Mouse (Mus musculus): ENCODE data around the gene Elavl4. TPM values are rescaled to one million over a fixed set of nuclear protein-coding genes. Genes with fewer than 3 reads are reported as not detected.

Gene Elavl4
- polyA plus RNA-seq, 1 experiment, result 0.30 TPM

GRCm38 (mm10) chr4:110312126-110312525, 39.6 kb downstream of the Elavl4 start:
- no peak for TF ChIP-seq CTCF (conservative IDR thresholded peaks at IDR 0.05; ENCODE audit: insufficient read depth, insufficient read length, low read depth, low read length)
- TF ChIP-seq POLR2A (IDR thresholded peaks at IDR 0.05; ENCODE audit: low read depth, low read length), result no peak
- no peak overlapping the region for H3K27ac ChIP-seq (ENCODE audit: insufficient read depth, low read depth, low read length)
- H3K4me1 ChIP-seq (ENCODE audit: control insufficient read depth, insufficient read depth, low read length), result no peaks in the 10 kb centered on the region
- DNase-seq, result no peak
- no peaks in the 10 kb centered on the region for H3K36me3 ChIP-seq (ENCODE audit: control insufficient read depth, insufficient read depth, low read length)
- 35% methylated on average over 1 of the region's 1 CpGs for WGBS
- no peaks in the 10 kb centered on the region for H3K27me3 ChIP-seq (replicated peaks; ENCODE audit: control insufficient read depth, insufficient read depth, low read length)
- no peak overlapping the region for H3K4me3 ChIP-seq (ENCODE audit: insufficient read depth, low read depth, low read length)

DNA sequence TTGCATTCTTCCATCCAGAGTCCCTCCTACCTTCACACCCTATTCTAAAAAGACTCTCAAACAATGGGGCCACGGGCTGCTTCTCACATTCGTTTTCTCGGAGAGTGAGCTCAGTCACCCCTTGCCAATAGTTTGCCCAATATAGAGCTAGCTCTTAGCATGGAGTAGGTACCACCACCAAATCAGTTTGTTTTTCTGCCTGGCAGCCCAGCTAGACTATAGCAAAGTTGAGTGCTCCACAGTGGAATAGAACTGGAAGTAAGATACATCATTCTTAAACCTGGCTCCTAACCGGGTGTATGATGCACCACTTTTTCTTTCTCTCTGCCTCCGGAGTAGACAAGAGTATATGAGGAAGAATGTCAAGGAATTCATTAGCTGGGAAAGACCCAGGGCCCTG, 44.7 kb downstream of the Elavl4 start:
- H3K27me3 ChIP-seq (replicated peaks; ENCODE audit: control insufficient read depth, insufficient read depth, low read length), result no peaks in the 10 kb centered on the region
- DNase-seq, result no peak
- 63% methylated on average over 5 of the region's 5 CpGs for WGBS
- H3K4me3 ChIP-seq (ENCODE audit: insufficient read depth, low read depth, low read length), result no peak overlapping the region
- TF ChIP-seq POLR2A (IDR thresholded peaks at IDR 0.05; ENCODE audit: low read depth, low read length) (no peak), CTCF (conservative IDR thresholded peaks at IDR 0.05; ENCODE audit: insufficient read depth, insufficient read length, low read depth, low read length) (no peak)
- H3K36me3 ChIP-seq (ENCODE audit: control insufficient read depth, insufficient read depth, low read length), result no peaks in the 10 kb centered on the region
- no peaks in the 10 kb centered on the region for H3K4me1 ChIP-seq (ENCODE audit: control insufficient read depth, insufficient read depth, low read length)
- H3K27ac ChIP-seq (ENCODE audit: insufficient read depth, low read depth, low read length), result no peak overlapping the region

- H3K27me3 ChIP-seq (replicated peaks; ENCODE audit: control insufficient read depth, insufficient read depth, low read length), result no peaks in the 10 kb centered on the region
- 71% methylated on average over 11 of the region's 11 CpGs for WGBS
- no peaks in the 10 kb centered on the region for H3K36me3 ChIP-seq (ENCODE audit: control insufficient read depth, insufficient read depth, low read length)
- no peaks in the 10 kb centered on the region for H3K4me1 ChIP-seq (ENCODE audit: control insufficient read depth, insufficient read depth, low read length)
- no peak overlapping the region for H3K4me3 ChIP-seq (ENCODE audit: insufficient read depth, low read depth, low read length)
- TF ChIP-seq CTCF (conservative IDR thresholded peaks at IDR 0.05; ENCODE audit: insufficient read depth, insufficient read length, low read depth, low read length) (no peak), POLR2A (IDR thresholded peaks at IDR 0.05; ENCODE audit: low read depth, low read length) (no peak)
- H3K27ac ChIP-seq (ENCODE audit: insufficient read depth, low read depth, low read length), result no peak overlapping the region
- no peak for DNase-seq
Observed at GRCm38 (mm10) chr4:110306559-110306958, 45.1 kb downstream of the Elavl4 start.

DNA sequence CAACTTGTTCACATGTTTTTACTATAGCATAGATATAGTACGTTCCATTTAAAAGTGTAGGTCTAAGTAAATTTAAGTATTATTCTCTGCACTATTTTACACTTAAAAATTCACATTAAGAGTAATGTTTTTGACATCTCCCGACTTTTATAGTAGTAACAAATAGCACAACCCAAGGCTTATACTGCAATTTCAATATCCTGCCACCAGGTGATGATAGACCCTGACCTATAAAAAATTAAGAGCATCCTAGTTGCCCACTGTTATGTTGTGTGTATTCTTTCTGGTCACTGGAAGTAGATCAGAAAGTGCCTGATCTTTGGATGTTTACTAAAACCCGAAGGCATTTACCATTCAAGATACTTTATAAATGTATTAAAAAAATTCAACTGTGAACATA, 55.9 kb downstream of the Elavl4 start:
- 83% methylated on average over 3 of the region's 3 CpGs for WGBS
- Histone ChIP-seq H3K4me3 (ENCODE audit: insufficient read depth, low read depth, low read length) (no peak overlapping the region), H3K36me3 (ENCODE audit: control insufficient read depth, insufficient read depth, low read length) (no peaks in the 10 kb centered on the region), H3K4me1 (ENCODE audit: control insufficient read depth, insufficient read depth, low read length) (no peaks in the 10 kb centered on the region), H3K27me3 (replicated peaks; ENCODE audit: control insufficient read depth, insufficient read depth, low read length) (no peaks in the 10 kb centered on the region), H3K27ac (ENCODE audit: insufficient read depth, low read depth, low read length) (no peak overlapping the region)
- no peak for TF ChIP-seq POLR2A (IDR thresholded peaks at IDR 0.05; ENCODE audit: low read depth, low read length)
- TF ChIP-seq CTCF (conservative IDR thresholded peaks at IDR 0.05; ENCODE audit: insufficient read depth, insufficient read length, low read depth, low read length), result no peak
- no peak for DNase-seq

- no peak for TF ChIP-seq POLR2A (IDR thresholded peaks at IDR 0.05; ENCODE audit: low read depth, low read length)
- no peak for TF ChIP-seq CTCF (conservative IDR thresholded peaks at IDR 0.05; ENCODE audit: insufficient read depth, insufficient read length, low read depth, low read length)
- H3K27me3 ChIP-seq (replicated peaks; ENCODE audit: control insufficient read depth, insufficient read depth, low read length), result no peaks in the 10 kb centered on the region
- DNase-seq, result no peak
- H3K4me3 ChIP-seq (ENCODE audit: insufficient read depth, low read depth, low read length), result no peak overlapping the region
- H3K4me1 ChIP-seq (ENCODE audit: control insufficient read depth, insufficient read depth, low read length), result no peaks in the 10 kb centered on the region
- 41% methylated on average over 5 of the region's 5 CpGs for WGBS
- no peaks in the 10 kb centered on the region for H3K36me3 ChIP-seq (ENCODE audit: control insufficient read depth, insufficient read depth, low read length)
- no peak overlapping the region for H3K27ac ChIP-seq (ENCODE audit: insufficient read depth, low read depth, low read length)
Observed at GRCm38 (mm10) chr4:110293238-110293637, 58.5 kb downstream of the Elavl4 start.

GRCm38 (mm10) chr4:110292471-110292870, 59.2 kb downstream of the Elavl4 start:
- Histone ChIP-seq H3K27me3 (replicated peaks; ENCODE audit: control insufficient read depth, insufficient read depth, low read length) (no peaks in the 10 kb centered on the region), H3K27ac (ENCODE audit: insufficient read depth, low read depth, low read length) (no peak overlapping the region), H3K4me1 (ENCODE audit: control insufficient read depth, insufficient read depth, low read length) (no peaks in the 10 kb centered on the region), H3K36me3 (ENCODE audit: control insufficient read depth, insufficient read depth, low read length) (no peaks in the 10 kb centered on the region), H3K4me3 (ENCODE audit: insufficient read depth, low read depth, low read length) (no peak overlapping the region)
- 62% methylated on average over 10 of the region's 10 CpGs for WGBS
- no peak for DNase-seq
- no peak for TF ChIP-seq POLR2A (IDR thresholded peaks at IDR 0.05; ENCODE audit: low read depth, low read length)
- no peak for TF ChIP-seq CTCF (conservative IDR thresholded peaks at IDR 0.05; ENCODE audit: insufficient read depth, insufficient read length, low read depth, low read length)

GRCm38 (mm10) chr4:110290544-110291095, 61.1 kb downstream of the Elavl4 start:
- H3K27me3 ChIP-seq (replicated peaks; ENCODE audit: control insufficient read depth, insufficient read depth, low read length), result no peaks in the 10 kb centered on the region
- DNase-seq, result no peak
- no peak overlapping the region for H3K27ac ChIP-seq (ENCODE audit: insufficient read depth, low read depth, low read length)
- no peak for TF ChIP-seq CTCF (conservative IDR thresholded peaks at IDR 0.05; ENCODE audit: insufficient read depth, insufficient read length, low read depth, low read length)
- no peak for TF ChIP-seq POLR2A (IDR thresholded peaks at IDR 0.05; ENCODE audit: low read depth, low read length)
- no peaks in the 10 kb centered on the region for H3K4me1 ChIP-seq (ENCODE audit: control insufficient read depth, insufficient read depth, low read length)
- no peaks in the 10 kb centered on the region for H3K36me3 ChIP-seq (ENCODE audit: control insufficient read depth, insufficient read depth, low read length)
- WGBS, result 66% methylated on average over 7 of the region's 7 CpGs
- no peak overlapping the region for H3K4me3 ChIP-seq (ENCODE audit: insufficient read depth, low read depth, low read length)

Measured in kidney, adult 2 months (tissue).